Mouse (Mus musculus): ENCODE measurements around the gene Bola2. TPM values are rescaled to one million over a fixed set of nuclear protein-coding genes. Genes with fewer than 3 reads are reported as not detected.
A peak's percentile ranks its signal among the peaks of the same experiment; 100 is the strongest.

Bola2 gene
- total and polyA plus RNA-seq, 3 experiments = 163 to 436 TPM; not detected in 1

DNA sequence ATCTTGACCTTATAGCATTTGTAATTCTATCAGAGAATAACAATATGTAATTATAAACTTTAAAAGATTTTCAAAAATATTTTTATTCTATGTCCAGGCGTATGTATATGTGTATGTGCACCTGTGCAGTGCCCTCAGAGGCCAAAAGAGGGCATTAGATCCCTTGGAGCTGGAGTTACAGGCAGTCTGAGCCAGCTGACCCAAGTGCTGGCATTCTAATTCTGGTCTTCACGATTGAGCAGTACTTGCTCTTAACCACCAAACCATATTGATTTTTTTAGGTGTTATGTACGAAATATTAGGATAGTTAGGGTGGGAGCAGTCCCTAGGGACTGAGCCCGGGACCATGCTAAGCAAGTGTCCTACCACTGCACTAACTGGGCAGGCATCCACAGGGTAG is 46.7 kb upstream of the Bola2 start:
- no peak overlapping the region for H3K27ac ChIP-seq (ENCODE audit: control insufficient read depth, low read depth, low read length)
- H3K4me1 ChIP-seq (ENCODE audit: control insufficient read depth in 1 of 2, insufficient read depth in 2 of 2, low read length in 2 of 2) = peaks cover 9 to 23% of the 10 kb centered on the region in 2 experiments
- no peaks in the 10 kb centered on the region for H3K9me3 ChIP-seq (replicated peaks; ENCODE audit: insufficient read depth, low read length)
- no peak overlapping the region; a peak in 1 of 4 replicates for H3K4me3 ChIP-seq (ENCODE audit: control insufficient read depth in 1 of 2, insufficient read depth in 1 of 2, low read depth in 2 of 2, low read length in 2 of 2)
- H3K9ac ChIP-seq (ENCODE audit: control insufficient read depth, low read depth, low read length, poor library complexity, severe bottlenecking) = no peak overlapping the region
- peaks cover 0 to 22% of the 10 kb centered on the region in 2 experiments; a peak in 2 of 4 replicates for H3K36me3 ChIP-seq (ENCODE audit: control insufficient read depth in 1 of 2, insufficient read depth in 2 of 2, low read length in 2 of 2)
- peaks cover 5% of the 10 kb centered on the region for H3K79me2 ChIP-seq (ENCODE audit: control insufficient read depth, insufficient read depth, low read length, poor library complexity)
- H3K27me3 ChIP-seq (ENCODE audit: control insufficient read depth in 1 of 2, insufficient read depth in 2 of 2, low read length in 2 of 2) = no peaks in the 10 kb centered on the region
- peak; percentile 67 for DNase-seq (ENCODE audit: low read depth, low spot score)
- no peak for TF ChIP-seq KAT2A (conservative IDR thresholded peaks at IDR 0.05; ENCODE audit: low read depth, low read length)
- no peak for TF ChIP-seq ETS1 (IDR thresholded peaks at IDR 0.05; ENCODE audit: low read depth, low read length)
- no peak for TF ChIP-seq NRF1 (IDR thresholded peaks at IDR 0.05; ENCODE audit: insufficient read depth, low read depth, low read length, poor library complexity, severe bottlenecking)
- no peak for TF ChIP-seq NELFE (IDR thresholded peaks at IDR 0.05; ENCODE audit: low read depth, low read length)
- TF ChIP-seq MYC (IDR thresholded peaks at IDR 0.05; ENCODE audit: low read depth, low read length) = no peak
- no peak for TF ChIP-seq MAX (IDR thresholded peaks at IDR 0.05; ENCODE audit: low read length)
- TF ChIP-seq ELF1 (IDR thresholded peaks at IDR 0.05; ENCODE audit: low read depth, low read length) = no peak
- no peak for TF ChIP-seq POLR2AphosphoS5 (IDR thresholded peaks at IDR 0.05; ENCODE audit: borderline replicate concordance, low read depth, low read length)
- TF ChIP-seq CHD1 (IDR thresholded peaks at IDR 0.05; ENCODE audit: low read depth, low read length) = no peak
- 0 out of 2 replicates have a peak, but pooled peaks have one; percentile 23 for TF ChIP-seq ZC3H11A (IDR thresholded peaks at IDR 0.05; ENCODE audit: low read depth, low read length)
- TF ChIP-seq ZKSCAN1 (IDR thresholded peaks at IDR 0.05; ENCODE audit: low read depth, low read length) = no peak
- peak; percentile 46 for TF ChIP-seq RAD21 (IDR thresholded peaks at IDR 0.05; ENCODE audit: low read depth, low read length)
- no peak for TF ChIP-seq GATA1 (IDR thresholded peaks at IDR 0.05; ENCODE audit: low read depth, low read length)
- no peak for TF ChIP-seq USF2 (IDR thresholded peaks at IDR 0.05; ENCODE audit: borderline replicate concordance in 1 of 2, insufficient read depth in 1 of 2, low read depth in 1 of 2, low read length in 2 of 2)
- TF ChIP-seq POLR2AphosphoS2 (IDR thresholded peaks at IDR 0.05; ENCODE audit: low read length) = no peak
- no peak for TF ChIP-seq CHD2 (IDR thresholded peaks at IDR 0.05; ENCODE audit: low read length)
- no peak for TF ChIP-seq TCF12 (IDR thresholded peaks at IDR 0.05; ENCODE audit: low read depth, low read length)
- no peak for TF ChIP-seq RCOR1 (IDR thresholded peaks at IDR 0.05; ENCODE audit: low read depth, low read length)
- no peak for TF ChIP-seq MEF2A (IDR thresholded peaks at IDR 0.05; ENCODE audit: extremely low read depth, insufficient replicate concordance, low read depth, low read length, poor library complexity, severe bottlenecking)
- TF ChIP-seq ZNF384 (IDR thresholded peaks at IDR 0.05; ENCODE audit: low read depth, low read length) = no peak
- TF ChIP-seq UBTF (IDR thresholded peaks at IDR 0.05; ENCODE audit: borderline replicate concordance, insufficient read depth, low read depth, low read length) = no peak
- TF ChIP-seq GABPA (IDR thresholded peaks at IDR 0.05; ENCODE audit: low read depth, low read length) = no peak
- TF ChIP-seq ZMIZ1 (IDR thresholded peaks at IDR 0.05; ENCODE audit: low read depth, low read length) = no peak
- no peak for TF ChIP-seq MAFK (IDR thresholded peaks at IDR 0.05; ENCODE audit: borderline replicate concordance, low read depth, low read length)
- TF ChIP-seq POLR2A (IDR thresholded peaks at IDR 0.05; ENCODE audit: control insufficient read depth in 1 of 2, insufficient read depth in 1 of 2, low read depth in 1 of 2, low read length in 2 of 2, poor library complexity in 1 of 2) = no peak
- no peak for TF ChIP-seq USF1 (IDR thresholded peaks at IDR 0.05; ENCODE audit: low read depth, low read length)
- TF ChIP-seq CTCF (IDR thresholded peaks at IDR 0.05 in 2 of 3, conservative IDR thresholded peaks at IDR 0.05 in 1 of 3; ENCODE audit: control insufficient read depth in 1 of 3, insufficient read depth in 1 of 3, low read depth in 2 of 3, low read length in 3 of 3, poor library complexity in 1 of 3, severe bottlenecking in 1 of 3) = peak; percentile 33 to 57 (median 45); a peak in 5 of 6 replicates
- peak; percentile 48 for TF ChIP-seq SMC3 (IDR thresholded peaks at IDR 0.05; ENCODE audit: low read depth, low read length)
- TF ChIP-seq MYB (IDR thresholded peaks at IDR 0.05; ENCODE audit: low read depth, low read length) = no peak
- TF ChIP-seq JUND (IDR thresholded peaks at IDR 0.05; ENCODE audit: low read depth, low read length) = no peak
- TF ChIP-seq EP300 (IDR thresholded peaks at IDR 0.05; ENCODE audit: low read depth in 1 of 2, low read length in 2 of 2) = no peak
- no peak for TF ChIP-seq TBP (IDR thresholded peaks at IDR 0.05; ENCODE audit: low read depth, low read length)

Measured in MEL (cell line).